Mouse (Mus musculus): Measurements from ENCODE around the gene Ypel1.

The Ypel1 gene

DNA sequence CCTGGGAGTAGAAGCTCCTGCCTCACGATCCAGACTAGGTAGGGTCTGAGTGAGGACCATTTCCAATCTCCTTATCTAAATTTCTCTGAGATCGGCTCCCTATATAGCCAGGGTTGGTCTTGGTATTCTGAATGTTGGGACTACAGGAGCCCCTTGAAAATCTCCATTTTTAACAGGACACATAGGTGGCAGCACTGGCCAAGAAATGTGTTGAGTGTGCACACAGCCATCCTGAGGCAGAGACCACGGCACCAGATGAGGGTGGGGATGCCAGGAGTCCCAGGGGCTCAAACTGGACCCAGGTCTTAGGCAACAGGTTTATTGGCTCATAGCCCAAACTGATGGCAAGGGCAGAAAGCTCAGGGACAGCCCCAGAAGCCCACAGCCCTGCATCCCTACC lies 18.9 kb downstream of the Ypel1 start:
- no peak for DNase-seq

- DNase-seq: no peak
These were observed 27.4 kb downstream of the Ypel1 start for GRCm38 (mm10) chr16:17096938-17097337.

- DNase-seq: no peak
These were observed 33.2 kb downstream of the Ypel1 start for GRCm38 (mm10) chr16:17102630-17103220.

DNA sequence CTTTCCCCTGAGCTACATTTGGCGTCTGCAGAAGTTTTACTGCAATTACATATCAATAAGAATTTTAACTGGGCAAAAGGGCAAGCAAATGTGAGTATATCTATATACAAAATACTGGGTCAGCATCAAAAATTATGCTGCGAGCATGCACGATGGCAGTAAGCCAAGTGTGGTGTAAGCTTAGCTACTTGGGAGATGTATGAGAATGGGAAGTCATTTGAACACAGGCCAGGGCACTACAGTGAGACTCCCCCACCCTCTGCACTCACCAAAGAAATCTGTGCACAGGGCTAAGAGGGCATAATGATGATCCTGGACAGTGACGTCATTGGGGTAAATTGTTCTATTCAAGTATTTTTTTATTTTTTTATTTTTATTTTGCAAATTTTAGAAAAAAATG lies 35.1 kb downstream of the Ypel1 start:
- no peak for DNase-seq

DNA sequence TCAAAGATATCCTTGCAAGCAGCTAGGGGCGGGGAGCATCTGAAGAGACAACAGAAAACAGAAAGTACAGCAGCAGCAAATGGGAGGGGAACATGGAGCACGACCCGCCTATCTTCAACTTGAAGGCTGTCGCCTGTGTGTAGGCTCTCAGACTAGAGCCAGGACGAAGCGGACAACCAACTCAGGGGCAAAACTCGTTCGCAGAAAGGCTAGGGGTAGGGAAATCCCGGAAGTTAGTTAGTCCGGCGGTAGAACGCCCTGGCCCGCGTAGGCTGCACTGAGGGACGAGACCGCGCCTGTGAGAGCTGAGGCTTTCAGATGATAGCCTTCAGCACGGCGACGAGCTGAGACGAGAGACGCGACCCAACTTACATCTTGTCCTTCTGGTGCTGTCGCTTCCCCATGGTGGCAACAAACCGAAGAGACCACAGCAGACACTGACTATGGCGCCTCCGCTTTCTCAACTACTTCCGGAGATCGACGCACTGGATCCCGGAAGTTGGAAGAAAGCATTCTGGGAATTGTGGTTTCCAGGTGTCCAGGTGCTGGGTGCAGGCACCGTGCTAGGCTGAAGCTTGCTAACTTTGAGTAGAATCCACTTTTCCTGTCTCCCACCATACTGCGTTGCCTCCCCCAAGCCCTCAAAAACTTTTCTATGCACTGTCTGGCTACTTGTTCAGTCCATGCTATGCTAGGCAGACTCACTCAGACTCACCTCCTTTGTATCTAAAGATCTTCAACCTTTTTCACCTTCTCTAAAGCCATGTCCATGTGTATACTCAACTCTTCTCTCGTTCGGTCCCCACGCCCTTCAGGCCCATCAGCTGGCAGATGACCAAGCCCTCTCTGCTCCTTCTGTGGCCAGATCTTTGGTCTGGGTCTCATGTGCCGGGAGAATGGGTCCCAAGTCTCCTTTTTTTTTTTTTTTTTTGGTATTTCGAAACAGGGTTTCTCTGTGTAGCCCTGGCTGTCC lies 41.6 kb downstream of the Ypel1 start, which contains the start of gene Ppil2:
TSS of gene Ppil2 (minus strand) at position 487 of the 973 bp plus-strand sequence.
- DNase-seq: peak; percentile 66

DNA sequence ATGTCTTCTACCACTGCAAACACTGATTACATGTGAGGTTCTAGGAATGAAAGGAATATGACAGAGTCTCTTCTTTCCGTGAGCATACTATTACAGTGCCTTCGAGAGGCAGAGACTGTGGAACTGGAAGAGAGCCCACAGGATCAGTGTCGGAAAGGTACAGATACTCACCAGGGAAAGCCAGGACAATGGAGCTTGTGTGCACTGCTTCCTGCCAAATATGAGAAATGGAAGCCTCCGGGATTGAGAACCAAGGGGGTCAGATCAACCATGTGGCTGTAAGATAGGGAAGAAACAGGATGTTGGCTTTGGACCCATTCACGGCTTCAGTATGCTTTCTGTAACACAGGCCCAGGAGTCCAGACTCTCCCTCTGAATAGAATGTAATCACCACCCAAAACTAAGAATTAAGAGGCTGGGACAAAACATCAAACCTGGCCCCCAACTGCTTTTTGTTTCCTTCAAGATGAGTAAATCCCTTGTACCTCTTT lies 47.9 kb downstream of the Ypel1 start:
- no peak for DNase-seq

- DNase-seq: no peak
These were observed 52.1 kb downstream of the Ypel1 start for GRCm38 (mm10) chr16:17121569-17121968.

DNA sequence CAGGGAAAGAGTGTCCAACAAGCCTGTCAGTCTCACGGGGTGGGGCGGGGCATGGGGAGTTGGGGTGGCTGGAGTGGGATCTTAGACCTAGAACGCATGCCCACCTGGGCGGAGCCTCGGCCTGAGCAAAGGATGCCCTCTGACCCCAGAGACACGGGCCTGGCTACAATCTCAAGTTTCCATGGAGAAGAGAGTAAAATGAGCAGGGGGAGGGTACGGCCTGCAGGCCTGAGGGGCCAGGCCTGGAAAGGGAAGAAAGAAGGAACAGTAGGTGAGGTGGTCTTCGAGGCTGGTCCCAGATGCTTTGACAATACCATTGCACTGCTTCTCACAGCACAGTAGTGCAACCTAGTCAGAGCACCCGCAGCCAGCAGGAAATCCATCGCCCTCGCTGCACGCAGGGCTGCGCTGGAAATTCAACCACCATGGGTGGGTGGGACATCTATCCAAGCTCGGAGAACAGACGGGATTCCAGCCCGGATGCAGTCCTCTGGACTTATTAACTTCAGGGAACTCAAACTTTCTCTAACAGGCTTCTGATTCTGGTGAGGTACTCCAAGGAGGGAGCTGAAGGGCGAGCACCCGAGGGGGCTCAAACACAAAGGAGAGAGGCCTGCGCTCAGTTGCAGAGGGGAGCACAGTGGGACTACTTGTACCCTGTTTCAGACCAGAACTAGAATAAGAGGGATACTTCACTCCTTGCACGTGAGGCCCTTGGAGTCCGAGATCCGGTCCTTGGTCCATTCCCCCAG lies 54.8 kb downstream of the Ypel1 start:
- DNase-seq: no peak

DNA sequence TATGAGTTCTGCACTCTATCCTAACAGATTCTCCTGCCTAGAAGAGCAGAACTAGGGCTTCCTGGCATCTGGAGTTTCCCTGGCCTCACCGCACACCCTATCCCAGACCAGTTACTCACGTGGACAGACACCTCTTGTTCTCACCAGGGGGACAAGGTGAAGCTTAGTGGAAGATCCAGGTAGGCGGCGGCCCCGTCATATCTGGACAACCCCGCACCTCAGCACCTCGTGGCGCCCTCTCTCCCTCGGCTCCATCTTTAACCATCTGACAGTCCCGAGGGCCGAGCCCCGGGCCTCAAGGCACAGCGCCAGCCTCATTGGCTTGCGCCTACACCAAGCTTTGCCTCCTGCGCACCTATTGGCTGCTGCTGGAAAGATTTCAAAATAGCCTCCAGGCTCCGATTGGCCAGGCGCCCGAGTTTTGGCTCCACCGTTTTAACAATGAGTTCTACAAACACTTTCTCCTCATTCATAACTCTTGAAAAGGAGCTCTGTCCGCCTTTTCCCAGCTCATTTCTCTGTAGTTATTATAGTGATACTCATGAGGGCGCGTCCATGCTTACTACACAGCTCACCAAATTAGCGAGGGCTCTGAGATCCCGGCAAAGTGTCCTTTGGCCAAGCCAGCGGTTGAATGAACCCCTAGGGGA lies 55.5 kb downstream of the Ypel1 start, which contains the start of gene 2610318N02Rik:
TSS of gene 2610318N02Rik (minus strand) at position 297 of the 650 bp plus-strand sequence.
- peak; percentile 53 for DNase-seq

- no peak for DNase-seq
These were observed 57.8 kb downstream of the Ypel1 start for GRCm38 (mm10) chr16:17127292-17127691.

- no peak for DNase-seq
These were observed 61.9 kb downstream of the Ypel1 start for GRCm38 (mm10) chr16:17131191-17132088.

- peak; percentile 98 for DNase-seq
These were observed 62.8 kb downstream of the Ypel1 start, which contains the start of gene Sdf2l1 for GRCm38 (mm10) chr16:17132089-17132905. Gene Sdf2l1 (minus strand): TSS chr16:17132383.

DNA sequence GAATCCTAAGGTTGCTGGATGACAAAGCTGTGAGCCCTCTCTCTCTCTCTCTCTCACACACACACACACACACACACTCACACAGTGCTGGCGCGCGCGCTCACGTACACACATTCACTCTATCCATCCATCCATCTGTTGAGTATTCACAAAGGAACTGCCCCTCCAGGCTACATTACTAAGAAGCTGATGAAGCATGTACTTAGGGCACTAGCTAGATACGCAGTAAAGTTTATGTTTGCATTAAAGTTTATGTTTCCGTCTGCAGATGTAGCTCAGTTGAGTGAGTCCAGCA lies 63.4 kb downstream of the Ypel1 start:
- no peak for DNase-seq

Data from cerebellum, adult 8-10 months (tissue).